Mouse (Mus musculus) right cerebral cortex, postnatal 36 days (tissue): ENCODE measurements at regions not wholly inside any gene's neighbourhood (a gene's known extent, or its start where the extent isn't known, plus 50 kb on each side); places are given as distances from the start of the nearest gene placed in this dataset.

Experiments
- DNase-seq, 2 experiments: peaks; one replicate each; pipeline ENCODE4 v3.0.0; 2022; ENCODE audit warnings: low spot score in 2 of 2, mixed read lengths in 1 of 2

DNA sequence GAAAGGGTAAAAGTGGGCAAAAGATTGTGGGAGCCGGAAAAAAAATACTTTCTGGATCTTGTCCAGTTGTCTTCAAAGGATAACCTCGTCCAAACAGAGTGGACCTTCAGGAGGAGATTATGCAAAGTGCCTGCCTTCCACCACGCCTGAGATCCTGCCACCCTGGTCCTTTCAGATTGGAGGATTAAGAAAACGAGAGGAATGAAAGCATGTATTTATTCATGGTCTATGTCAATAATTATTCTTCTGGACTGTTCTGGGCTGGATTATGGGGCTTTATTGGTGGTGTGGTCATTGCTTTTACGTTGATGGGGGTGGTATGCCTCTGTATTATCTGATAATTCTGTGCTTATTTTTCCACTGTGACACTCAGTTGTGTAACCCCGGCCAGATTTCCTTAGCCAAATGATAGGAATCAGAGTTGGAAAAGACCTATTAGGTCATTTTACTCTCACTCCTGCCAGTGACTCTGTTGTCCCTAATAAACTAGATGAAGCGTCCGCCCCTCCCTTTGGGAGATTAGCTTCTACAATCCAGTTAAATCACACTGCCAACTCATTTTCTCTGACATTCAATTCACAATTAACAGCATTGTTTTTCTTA, 656.3 kb downstream of the Slc22a22 start:
- DNase-seq, result no peak

DNA sequence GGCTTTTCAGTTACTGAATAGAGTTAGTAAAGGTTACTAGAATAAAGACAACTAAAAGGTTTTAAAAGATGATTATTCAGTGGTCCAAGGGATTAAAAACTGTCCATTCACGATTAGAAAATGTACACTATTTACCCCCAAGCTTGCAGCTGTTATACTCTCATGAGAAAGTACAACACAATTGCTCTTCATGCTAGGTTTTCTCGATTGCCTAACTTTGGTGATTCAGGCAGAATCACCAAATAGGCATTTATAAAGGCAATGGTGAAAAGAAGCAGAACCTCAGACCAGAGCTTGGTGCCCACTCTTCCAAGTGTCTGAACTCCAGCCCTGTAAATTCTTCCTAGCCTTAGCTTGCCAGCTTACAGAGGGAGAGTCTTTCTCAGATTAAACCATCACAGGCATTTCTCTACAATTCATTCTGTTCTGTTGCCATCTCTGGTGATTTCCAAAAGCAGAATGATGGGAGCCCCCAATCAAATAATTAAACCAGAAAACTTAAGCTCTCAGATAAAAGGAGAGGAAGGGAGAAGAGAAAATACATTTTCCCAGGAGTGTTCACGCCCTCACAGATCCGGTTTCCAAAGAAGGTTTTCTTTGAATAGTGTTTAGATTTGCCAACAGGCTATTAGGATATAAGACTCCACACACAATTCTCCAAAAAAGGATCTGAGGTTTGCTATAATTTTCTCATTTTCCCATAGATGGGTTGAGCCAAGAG, 657.0 kb downstream of the Slc22a22 start:
- no peak for DNase-seq

DNA sequence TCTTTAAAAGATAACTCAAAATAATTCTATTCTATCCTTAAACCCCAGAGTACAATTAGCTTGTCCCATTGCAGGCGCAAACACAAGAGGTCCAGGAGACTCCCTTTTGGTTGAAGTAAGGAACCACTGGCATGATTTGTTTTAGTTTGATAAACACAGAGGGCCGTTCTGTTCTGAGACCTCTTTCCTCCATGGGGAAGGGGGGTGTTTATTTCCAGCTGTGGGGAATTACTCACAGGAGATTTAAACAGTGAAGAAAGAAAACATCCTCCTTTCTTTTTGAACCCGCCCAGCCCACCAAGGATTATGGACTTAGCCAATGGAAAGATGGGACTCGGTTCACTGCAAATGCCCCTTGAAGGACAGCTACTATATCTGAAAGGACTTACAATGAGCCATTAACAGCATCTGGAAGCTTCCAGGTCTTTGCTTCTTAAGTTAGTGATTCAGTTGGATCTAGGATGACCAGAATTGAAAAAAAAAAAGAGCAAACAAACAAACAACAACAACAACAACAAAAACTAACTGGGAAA, 659.2 kb downstream of the Slc22a22 start:
- no peak for DNase-seq

DNA sequence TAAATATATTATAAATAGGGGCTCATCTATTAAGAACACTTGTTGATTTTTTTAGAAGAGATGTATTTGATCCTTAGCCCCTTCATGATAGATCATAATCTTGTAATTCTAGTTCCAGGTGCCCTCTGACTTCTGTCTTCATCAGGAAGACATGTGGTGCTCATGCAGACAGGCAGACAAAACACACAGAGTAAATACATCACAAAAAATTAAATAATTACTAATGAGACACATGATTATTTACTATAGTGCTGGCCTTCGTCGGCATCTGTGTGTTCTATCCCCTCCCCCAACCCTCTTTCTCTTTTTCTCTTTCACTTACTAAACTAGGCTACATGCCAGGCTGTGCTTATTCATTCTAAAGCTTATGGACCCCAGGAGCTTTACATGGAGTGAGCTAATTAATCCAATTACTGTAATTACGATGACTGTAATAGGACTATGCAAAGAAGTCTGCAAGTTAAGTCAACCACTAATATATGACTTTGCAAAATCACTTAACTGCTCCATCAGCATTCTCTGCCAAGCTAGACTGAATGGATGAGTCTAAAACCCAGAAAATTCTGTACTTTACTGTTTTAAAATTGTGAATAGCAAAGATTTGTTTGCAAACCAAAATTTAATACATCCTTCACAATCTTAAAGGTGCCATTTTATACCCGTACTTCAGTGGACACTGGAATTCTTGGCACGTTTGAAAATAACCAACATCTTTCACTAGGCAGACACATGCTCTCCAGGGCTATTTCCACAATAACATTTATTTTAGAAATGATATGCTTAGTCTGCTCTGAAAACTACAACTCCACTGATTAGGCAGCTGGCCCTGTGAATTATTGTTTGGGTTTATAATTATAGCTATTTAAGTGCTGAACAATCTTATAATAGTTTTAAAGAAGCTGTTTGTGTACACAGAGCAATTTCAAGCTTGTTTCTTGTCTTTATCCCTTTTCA, 659.9 kb downstream of the Slc22a22 start:
- no peak for DNase-seq

DNA sequence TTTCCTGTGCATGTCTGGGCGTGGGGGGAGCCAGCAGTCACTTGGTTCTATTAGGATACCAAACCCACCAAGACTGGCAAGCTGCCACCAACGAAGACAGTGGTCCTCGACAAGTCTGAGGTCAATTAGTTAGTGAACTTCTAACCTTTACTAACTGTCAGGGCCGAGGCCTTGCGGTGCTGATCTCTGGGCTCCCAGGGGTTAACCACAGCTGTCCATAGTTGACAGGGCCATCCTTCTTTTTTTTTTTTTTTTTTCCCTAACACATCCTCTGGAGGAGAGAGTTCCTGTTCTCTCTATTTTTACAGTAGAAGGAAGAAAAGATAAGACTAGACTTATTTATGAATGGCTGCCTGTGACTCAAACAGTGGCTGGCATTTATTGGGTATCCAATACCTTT, 663.5 kb downstream of the Slc22a22 start:
- no peak for DNase-seq

DNA sequence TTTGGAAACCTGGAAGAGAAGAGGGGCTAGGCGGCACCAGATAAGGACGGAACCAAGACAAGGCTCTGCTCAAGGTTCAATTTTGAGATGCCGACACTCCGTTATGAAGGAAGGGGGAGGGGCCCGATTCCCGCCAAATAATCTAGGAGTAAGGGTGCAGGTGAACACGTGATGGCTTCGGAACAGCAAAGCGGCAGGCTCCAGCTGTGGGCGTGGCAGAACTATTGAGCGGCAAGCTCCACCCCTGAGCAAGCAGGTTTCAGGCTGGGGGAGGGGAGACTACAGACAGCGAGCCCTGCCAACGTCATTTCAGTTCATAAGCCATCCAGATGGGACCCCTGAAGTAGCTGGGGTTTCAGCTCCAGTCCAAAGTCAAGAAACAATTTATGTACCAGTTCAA, 667.3 kb downstream of the Slc22a22 start:
- no peak for DNase-seq

DNA sequence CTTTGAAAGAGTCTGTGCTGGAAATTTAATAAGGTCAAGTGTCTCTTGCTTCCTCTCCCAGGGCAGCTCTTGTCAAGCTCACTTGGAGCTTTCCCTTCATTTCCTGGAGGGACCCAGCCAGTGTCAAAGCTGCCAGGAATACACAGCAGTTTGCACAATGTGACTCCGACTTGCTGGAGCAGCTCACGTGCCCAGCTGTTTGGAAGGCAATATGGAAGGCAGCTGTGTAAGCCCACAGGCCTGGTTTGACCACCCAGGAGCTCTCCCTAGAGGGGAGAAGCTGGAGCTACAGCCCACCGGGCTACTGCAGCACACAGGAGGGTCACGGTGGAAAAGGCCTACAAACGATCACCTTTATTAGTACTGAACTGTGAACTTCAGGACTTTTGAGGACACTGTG, 669.8 kb downstream of the Slc22a22 start:
- no peak for DNase-seq

DNA sequence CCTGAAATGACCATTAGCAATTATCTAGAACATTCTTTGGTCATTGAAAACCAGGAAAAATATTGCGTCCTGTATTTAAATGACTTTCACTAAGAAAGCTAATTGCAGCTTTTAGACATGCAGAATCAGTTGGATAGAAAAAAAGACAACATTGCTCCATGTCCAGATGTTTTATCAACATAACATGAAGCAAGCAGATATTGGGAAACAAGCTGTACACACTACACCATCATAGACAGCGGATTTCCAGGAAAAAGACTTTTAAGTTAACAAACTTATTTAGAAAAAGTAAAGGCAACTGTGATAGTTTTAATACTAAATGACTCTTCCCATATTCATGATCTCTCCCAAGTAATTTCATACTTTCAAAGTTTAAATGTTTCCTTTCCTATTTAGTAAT, 675.5 kb downstream of the Slc22a22 start:
- DNase-seq, result no peak

DNA sequence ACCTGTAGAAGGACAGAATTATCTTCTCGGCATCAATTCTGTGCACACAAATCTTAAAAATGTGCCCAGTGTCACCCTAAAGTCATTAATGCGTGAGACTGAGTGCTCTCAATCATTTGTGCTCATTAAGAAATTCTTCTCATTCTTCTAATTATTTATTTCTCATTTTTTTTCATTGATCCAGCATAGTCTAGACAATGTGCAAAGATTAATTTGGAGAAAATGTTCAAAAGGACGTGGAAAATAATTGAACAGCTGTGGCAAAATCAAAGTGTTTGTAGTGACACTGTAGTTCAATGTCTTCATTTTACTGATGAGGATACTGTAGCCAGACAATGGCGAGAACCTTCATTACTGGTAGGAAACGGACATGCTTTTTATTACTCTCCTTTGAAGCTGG, 702.0 kb downstream of the Slc22a22 start:
- DNase-seq, result no peak

DNA sequence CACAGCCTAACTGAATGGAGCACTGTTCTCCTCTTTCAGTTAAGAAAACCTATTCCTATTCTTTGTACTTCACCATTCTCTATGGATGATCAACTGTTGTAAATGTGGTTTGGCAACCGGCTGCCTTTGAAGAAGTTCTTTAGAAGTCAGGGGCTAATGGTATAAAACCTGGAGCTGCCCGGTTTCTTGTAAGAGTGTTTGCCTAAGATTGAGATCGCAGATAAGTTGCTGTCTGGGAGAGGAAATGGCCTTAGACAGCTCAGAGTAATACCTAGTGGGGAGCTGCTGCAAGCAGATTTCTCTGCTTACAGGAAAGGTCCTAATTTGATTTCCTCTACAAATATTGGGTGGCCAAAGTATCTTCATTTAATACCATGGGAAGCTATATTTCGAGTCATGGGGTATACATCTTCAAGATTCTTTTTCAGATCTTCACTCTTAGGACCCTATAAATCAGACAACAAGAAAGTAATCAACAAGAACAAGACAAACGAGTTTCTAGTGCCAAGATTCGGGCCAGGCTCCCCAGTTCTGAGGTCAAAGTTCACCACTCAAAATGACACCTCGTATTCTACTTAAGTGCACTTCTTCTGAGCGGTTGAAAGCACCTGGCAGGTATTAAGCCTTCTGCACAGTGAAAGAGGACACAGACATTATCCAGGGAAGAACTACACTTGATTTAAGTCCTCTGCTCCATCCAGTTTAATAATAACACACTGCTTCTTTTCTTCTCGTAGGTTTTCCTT, 702.6 kb downstream of the Slc22a22 start:
- DNase-seq, result no peak

DNA sequence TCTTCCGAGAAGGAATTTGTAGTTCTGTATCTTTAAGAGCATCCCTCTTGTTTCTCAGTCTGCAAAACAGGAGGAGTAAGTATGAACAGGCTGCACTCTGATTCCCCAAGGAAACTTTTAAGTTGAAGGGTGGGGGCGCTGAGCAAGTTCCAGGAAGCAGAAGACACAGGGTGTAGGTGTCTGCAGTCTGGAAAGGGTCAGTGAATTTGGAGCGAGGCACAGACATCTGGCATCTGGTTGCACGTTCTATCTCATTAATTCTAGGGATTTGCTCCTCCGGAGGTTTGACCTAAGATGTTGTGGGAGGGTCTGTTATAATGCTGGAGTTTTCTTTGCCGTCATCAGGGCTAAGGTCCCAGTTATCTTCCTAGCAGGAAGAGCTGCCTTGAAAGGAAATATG, 711.1 kb downstream of the Slc22a22 start:
- no peak for DNase-seq

DNA sequence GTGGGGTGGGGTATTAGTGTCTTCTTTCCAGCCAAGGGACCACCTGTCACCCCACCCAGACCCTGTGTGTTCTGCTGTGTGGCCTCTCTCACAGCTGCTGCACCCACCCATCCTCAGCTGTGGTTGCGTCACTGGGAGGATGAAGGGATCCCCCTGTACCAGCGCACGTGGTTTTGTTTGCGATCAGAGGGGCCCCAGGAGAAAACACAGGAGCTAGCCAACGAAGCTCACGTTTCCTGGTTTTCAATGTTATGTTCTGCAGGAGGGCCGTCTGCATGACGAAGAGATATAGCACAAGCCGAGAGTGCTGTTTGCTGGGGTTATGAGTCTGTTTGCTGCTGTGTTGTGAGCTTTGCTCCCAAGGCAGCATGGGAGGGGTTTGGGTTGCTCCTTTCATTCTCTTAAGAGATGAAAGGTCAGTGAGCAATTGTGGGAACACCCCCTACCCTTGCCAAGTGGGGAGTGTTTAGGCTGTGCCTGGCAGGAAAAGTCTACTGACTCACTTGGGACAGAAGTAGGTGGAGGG, 712.4 kb downstream of the Slc22a22 start:
- no peak for DNase-seq

DNA sequence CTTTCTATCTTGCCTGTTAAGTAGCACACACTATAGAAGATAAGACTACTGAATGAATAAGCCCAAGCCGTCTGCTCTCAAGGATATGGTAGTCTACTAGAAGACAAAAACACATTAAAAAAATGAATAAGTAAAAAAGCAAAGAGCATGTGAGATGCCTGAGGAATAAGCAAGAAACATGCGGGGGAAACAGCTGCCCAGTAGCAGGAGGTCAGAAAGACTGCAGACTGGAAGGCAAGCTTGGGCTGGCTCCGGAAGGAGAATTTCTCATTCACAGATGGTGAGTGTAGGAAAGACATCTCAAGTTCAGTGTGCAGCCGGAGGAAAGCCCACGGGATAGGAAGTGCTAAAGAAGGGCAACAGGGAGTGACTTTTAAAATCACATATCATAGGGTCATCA, 713.4 kb downstream of the Slc22a22 start:
- DNase-seq, result no peak

DNA sequence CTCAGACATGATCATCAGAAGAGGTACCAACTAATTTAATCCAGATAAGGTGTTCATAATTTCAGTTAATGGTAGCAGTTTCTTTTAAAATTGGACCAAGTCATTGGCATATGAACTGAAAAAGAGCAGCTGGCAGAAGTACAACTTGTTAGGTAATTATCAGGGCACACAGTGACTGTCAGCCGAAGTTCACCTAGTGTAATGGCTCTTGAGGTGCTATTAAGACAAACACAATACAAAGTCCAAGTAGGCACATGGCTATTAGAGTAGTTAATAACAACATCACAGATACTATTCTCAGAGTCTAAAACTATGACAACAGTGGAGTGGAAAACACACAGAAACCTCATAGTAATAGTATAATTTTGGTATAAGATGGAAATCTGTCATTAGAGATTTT, 730.7 kb downstream of the Slc22a22 start:
- DNase-seq, result no peak

DNA sequence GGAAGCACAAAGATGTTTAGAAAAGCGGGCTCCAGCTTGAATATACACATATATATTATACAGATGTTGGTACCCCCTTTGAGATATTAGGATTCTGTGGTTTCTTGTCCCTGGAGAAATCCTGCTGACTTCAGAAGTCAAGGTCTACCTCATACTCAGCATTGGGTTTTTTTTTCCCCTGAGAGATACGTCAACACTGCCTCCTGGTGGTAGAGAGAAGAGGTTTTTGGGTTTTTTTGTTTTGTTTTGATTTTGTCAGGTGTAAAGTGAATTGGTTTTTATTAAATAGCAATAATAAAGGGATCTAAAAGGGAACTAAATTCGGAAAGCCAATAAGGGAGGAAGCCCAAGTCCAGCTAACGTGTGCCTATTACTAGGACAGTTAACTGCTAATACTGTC, 732.5 kb downstream of the Slc22a22 start:
- no peak for DNase-seq
